Mouse (Mus musculus): ENCODE data around the gene Lpar2. TPM values are rescaled to one million over a fixed set of nuclear protein-coding genes. Genes with fewer than 3 reads are reported as not detected.

The Lpar2 gene
- polyA plus RNA-seq, 1 experiment from 2014 or later: 1.8 TPM

GRCm38 (mm10) chr8:69799946-69800345 lies 22.3 kb upstream of the Lpar2 start:
- Histone ChIP-seq H3K9me3 (replicated peaks; ENCODE audit: control insufficient read depth, low read length) (no peaks in the 10 kb centered on the region), H3K27ac (replicated peaks; ENCODE audit: low read depth, low read length) (no peak overlapping the region), H3K36me3 (replicated peaks; ENCODE audit: control insufficient read depth, insufficient read depth, low read depth, low read length) (peaks cover 44% of the 10 kb centered on the region), H3K4me1 (ENCODE audit: control insufficient read depth, insufficient read depth, low read length) (no peaks in the 10 kb centered on the region), H3K27me3 (ENCODE audit: control insufficient read depth, insufficient read depth, low read length) (no peaks in the 10 kb centered on the region), H3K9ac (replicated peaks; ENCODE audit: low read length) (no peak overlapping the region), H3K4me2 (ENCODE audit: low read depth, low read length) (no peak overlapping the region), H3K4me3 (ENCODE audit: low read depth, low read length) (no peak overlapping the region)
- DNase-seq (ENCODE audit: low spot score): no peak
- ATAC-seq (replicated peaks; ENCODE audit: insufficient number of reproducible peaks, low FRiP score, low TSS enrichment, low read depth): no peak
- WGBS: 90% methylated on average over 5 of the region's 5 CpGs

DNA sequence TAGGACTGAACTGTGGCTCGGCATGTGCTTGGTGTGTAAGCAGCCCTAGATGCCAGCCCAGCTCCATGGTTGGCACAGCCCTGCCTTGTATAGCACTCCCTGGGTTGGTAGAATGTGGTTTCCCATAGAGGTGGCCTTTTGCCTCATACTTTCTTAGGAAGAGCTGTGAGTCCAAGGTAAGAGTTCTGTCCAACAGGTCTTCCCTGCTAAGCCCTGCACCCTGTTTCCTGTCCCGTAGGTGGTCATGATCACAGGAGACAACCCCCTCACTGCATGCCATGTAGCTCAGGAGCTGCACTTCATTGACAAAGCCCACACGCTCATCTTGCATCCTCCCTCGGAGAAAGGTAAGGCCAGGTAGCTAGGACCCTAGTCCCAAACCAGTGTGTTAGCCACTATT lies 20.4 kb upstream of the Lpar2 start:
- 91% methylated on average over 4 of the region's 4 CpGs for WGBS
- Histone ChIP-seq H3K27me3 (ENCODE audit: control insufficient read depth, insufficient read depth, low read length) (no peaks in the 10 kb centered on the region), H3K4me3 (ENCODE audit: low read depth, low read length) (no peak overlapping the region), H3K4me1 (ENCODE audit: control insufficient read depth, insufficient read depth, low read length) (no peaks in the 10 kb centered on the region), H3K9ac (replicated peaks; ENCODE audit: low read length) (no peak overlapping the region), H3K4me2 (ENCODE audit: low read depth, low read length) (no peak overlapping the region), H3K27ac (replicated peaks; ENCODE audit: low read depth, low read length) (no peak overlapping the region), H3K9me3 (replicated peaks; ENCODE audit: control insufficient read depth, low read length) (no peaks in the 10 kb centered on the region), H3K36me3 (replicated peaks; ENCODE audit: control insufficient read depth, insufficient read depth, low read depth, low read length) (peaks cover 39% of the 10 kb centered on the region)
- DNase-seq (ENCODE audit: low spot score) (no peak), ATAC-seq (replicated peaks; ENCODE audit: insufficient number of reproducible peaks, low FRiP score, low TSS enrichment, low read depth) (no peak)

GRCm38 (mm10) chr8:69802216-69802615 lies 20.0 kb upstream of the Lpar2 start:
- DNase-seq (ENCODE audit: low spot score) (no peak), ATAC-seq (replicated peaks; ENCODE audit: insufficient number of reproducible peaks, low FRiP score, low TSS enrichment, low read depth) (no peak)

GRCm38 (mm10) chr8:69803366-69803765 lies 18.9 kb upstream of the Lpar2 start:
- Histone ChIP-seq H3K27ac (replicated peaks; ENCODE audit: low read depth, low read length) (no peak overlapping the region), H3K4me1 (ENCODE audit: control insufficient read depth, insufficient read depth, low read length) (no peaks in the 10 kb centered on the region), H3K36me3 (replicated peaks; ENCODE audit: control insufficient read depth, insufficient read depth, low read depth, low read length) (peaks cover 32% of the 10 kb centered on the region), H3K9me3 (replicated peaks; ENCODE audit: control insufficient read depth, low read length) (no peaks in the 10 kb centered on the region), H3K9ac (replicated peaks; ENCODE audit: low read length) (no peak overlapping the region), H3K4me3 (ENCODE audit: low read depth, low read length) (no peak overlapping the region), H3K27me3 (ENCODE audit: control insufficient read depth, insufficient read depth, low read length) (no peaks in the 10 kb centered on the region), H3K4me2 (ENCODE audit: low read depth, low read length) (no peak overlapping the region)
- DNase-seq (ENCODE audit: low spot score) (no peak), ATAC-seq (replicated peaks; ENCODE audit: insufficient number of reproducible peaks, low FRiP score, low TSS enrichment, low read depth) (no peak)
- 94% methylated on average over 7 of the region's 7 CpGs for WGBS

More at GRCm38 (mm10) chr8:69802216-69802615, 20.0 kb upstream of the Lpar2 start:
- Histone ChIP-seq H3K4me1 (ENCODE audit: control insufficient read depth, insufficient read depth, low read length) (no peaks in the 10 kb centered on the region), H3K9me3 (replicated peaks; ENCODE audit: control insufficient read depth, low read length) (no peaks in the 10 kb centered on the region), H3K9ac (replicated peaks; ENCODE audit: low read length) (no peak overlapping the region), H3K27ac (replicated peaks; ENCODE audit: low read depth, low read length) (no peak overlapping the region), H3K4me2 (ENCODE audit: low read depth, low read length) (no peak overlapping the region), H3K27me3 (ENCODE audit: control insufficient read depth, insufficient read depth, low read length) (no peaks in the 10 kb centered on the region), H3K36me3 (replicated peaks; ENCODE audit: control insufficient read depth, insufficient read depth, low read depth, low read length) (peaks cover 37% of the 10 kb centered on the region), H3K4me3 (ENCODE audit: low read depth, low read length) (no peak overlapping the region)

GRCm38 (mm10) chr8:69804537-69804936 lies 17.7 kb upstream of the Lpar2 start:
- WGBS: 94% methylated on average over 6 of the region's 6 CpGs
- peaks cover 27% of the 10 kb centered on the region for H3K36me3 ChIP-seq (replicated peaks; ENCODE audit: control insufficient read depth, insufficient read depth, low read depth, low read length)
- no peak overlapping the region for H3K4me2 ChIP-seq (ENCODE audit: low read depth, low read length)
- H3K9me3 ChIP-seq (replicated peaks; ENCODE audit: control insufficient read depth, low read length): no peaks in the 10 kb centered on the region
- no peaks in the 10 kb centered on the region for H3K27me3 ChIP-seq (ENCODE audit: control insufficient read depth, insufficient read depth, low read length)
- no peak overlapping the region for H3K4me3 ChIP-seq (ENCODE audit: low read depth, low read length)
- H3K4me1 ChIP-seq (ENCODE audit: control insufficient read depth, insufficient read depth, low read length): peaks cover 2% of the 10 kb centered on the region; the same call in 1 of the 2 replicates
- DNase-seq (ENCODE audit: low spot score): no peak
- no peak overlapping the region for H3K27ac ChIP-seq (replicated peaks; ENCODE audit: low read depth, low read length)
- no peak overlapping the region for H3K9ac ChIP-seq (replicated peaks; ENCODE audit: low read length)
- ATAC-seq (replicated peaks; ENCODE audit: insufficient number of reproducible peaks, low FRiP score, low TSS enrichment, low read depth): no peak

- no peaks in the 10 kb centered on the region for H3K9me3 ChIP-seq (replicated peaks; ENCODE audit: control insufficient read depth, low read length)
Measured at GRCm38 (mm10) chr8:69805086-69805485, 17.1 kb upstream of the Lpar2 start.

DNA sequence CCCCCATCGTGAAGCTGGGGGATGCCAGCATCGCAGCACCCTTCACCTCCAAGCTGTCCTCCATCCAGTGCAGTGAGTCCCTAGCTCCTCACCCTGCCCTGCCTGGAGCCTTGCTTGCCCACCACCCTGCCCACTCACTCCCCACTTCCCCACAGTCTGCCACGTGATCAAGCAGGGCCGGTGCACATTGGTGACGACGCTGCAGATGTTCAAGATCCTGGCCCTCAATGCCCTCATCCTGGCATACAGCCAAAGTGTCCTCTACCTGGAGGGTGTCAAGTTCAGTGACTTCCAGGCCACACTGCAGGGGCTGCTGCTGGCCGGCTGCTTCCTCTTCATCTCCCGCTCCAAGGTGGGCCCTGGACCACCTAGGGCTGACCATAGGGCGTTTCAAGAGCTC lies 16.7 kb upstream of the Lpar2 start:
- Histone ChIP-seq H3K4me3 (ENCODE audit: low read depth, low read length) (no peak overlapping the region), H3K27me3 (ENCODE audit: control insufficient read depth, insufficient read depth, low read length) (no peaks in the 10 kb centered on the region), H3K9me3 (replicated peaks; ENCODE audit: control insufficient read depth, low read length) (no peaks in the 10 kb centered on the region), H3K36me3 (replicated peaks; ENCODE audit: control insufficient read depth, insufficient read depth, low read depth, low read length) (peaks cover 20% of the 10 kb centered on the region), H3K9ac (replicated peaks; ENCODE audit: low read length) (no peak overlapping the region), H3K4me2 (ENCODE audit: low read depth, low read length) (no peak overlapping the region), H3K27ac (replicated peaks; ENCODE audit: low read depth, low read length) (no peak overlapping the region), H3K4me1 (ENCODE audit: control insufficient read depth, insufficient read depth, low read length) (peaks cover 2% of the 10 kb centered on the region; the same call in 1 of the 2 replicates)
- ATAC-seq (replicated peaks; ENCODE audit: insufficient number of reproducible peaks, low FRiP score, low TSS enrichment, low read depth) (no peak), DNase-seq (ENCODE audit: low spot score) (no peak)
- WGBS: 93% methylated on average over 9 of the region's 9 CpGs

More at GRCm38 (mm10) chr8:69805086-69805485, 17.1 kb upstream of the Lpar2 start:
- DNase-seq (ENCODE audit: low spot score) (no peak), ATAC-seq (replicated peaks; ENCODE audit: insufficient number of reproducible peaks, low FRiP score, low TSS enrichment, low read depth) (no peak)
- no peak overlapping the region for H3K4me3 ChIP-seq (ENCODE audit: low read depth, low read length)
- H3K9ac ChIP-seq (replicated peaks; ENCODE audit: low read length): no peak overlapping the region
- peaks cover 23% of the 10 kb centered on the region for H3K36me3 ChIP-seq (replicated peaks; ENCODE audit: control insufficient read depth, insufficient read depth, low read depth, low read length)
- H3K4me1 ChIP-seq (ENCODE audit: control insufficient read depth, insufficient read depth, low read length): peaks cover 2% of the 10 kb centered on the region; the same call in 1 of the 2 replicates
- no peak overlapping the region for H3K27ac ChIP-seq (replicated peaks; ENCODE audit: low read depth, low read length)
- no peaks in the 10 kb centered on the region for H3K27me3 ChIP-seq (ENCODE audit: control insufficient read depth, insufficient read depth, low read length)
- 90% methylated on average over 10 of the region's 10 CpGs for WGBS
- H3K4me2 ChIP-seq (ENCODE audit: low read depth, low read length): no peak overlapping the region

GRCm38 (mm10) chr8:69807236-69807635 lies 15.0 kb upstream of the Lpar2 start:
- no peak for DNase-seq (ENCODE audit: low spot score)
- WGBS: 91% methylated on average over 5 of the region's 5 CpGs
- no peak overlapping the region for H3K9ac ChIP-seq (replicated peaks; ENCODE audit: low read length)

More at GRCm38 (mm10) chr8:69807236-69807635, 15.0 kb upstream of the Lpar2 start:
- H3K4me2 ChIP-seq (ENCODE audit: low read depth, low read length): no peak overlapping the region
- no peaks in the 10 kb centered on the region for H3K9me3 ChIP-seq (replicated peaks; ENCODE audit: control insufficient read depth, low read length)
- no peaks in the 10 kb centered on the region for H3K27me3 ChIP-seq (ENCODE audit: control insufficient read depth, insufficient read depth, low read length)
- H3K27ac ChIP-seq (replicated peaks; ENCODE audit: low read depth, low read length): no peak overlapping the region
- ATAC-seq (replicated peaks; ENCODE audit: insufficient number of reproducible peaks, low FRiP score, low TSS enrichment, low read depth): no peak
- H3K4me1 ChIP-seq (ENCODE audit: control insufficient read depth, insufficient read depth, low read length): peaks cover 2% of the 10 kb centered on the region; the same call in 1 of the 2 replicates
- peaks cover 16% of the 10 kb centered on the region for H3K36me3 ChIP-seq (replicated peaks; ENCODE audit: control insufficient read depth, insufficient read depth, low read depth, low read length)
- no peak overlapping the region for H3K4me3 ChIP-seq (ENCODE audit: low read depth, low read length)
